ENCODE assay signal across 16 mouse cellular contexts in genomic region chr5:105758866-105759265, GRCm38 (mm10).
"Had no signal": no experiment of that assay in that cellular context is flagged by ENCODE, and none has a peak within 500 bp of the region (broad histone marks: within the 10 kb centered on the region; RNA-seq: fewer than 3 reads in every experiment).

No protein-coding gene starts in this region.

- H3K27me3 ChIP-seq: limb, embryonic 13.5 days; midbrain, embryonic 12.5 days; neural tube, embryonic 13.5 days; stomach, embryonic 15.5 days had no signal

- H3K4me2 ChIP-seq: limb, embryonic 13.5 days; lung, embryonic 14.5 days; midbrain, embryonic 12.5 days; neural tube, embryonic 13.5 days; stomach, embryonic 15.5 days had no signal

- H3K9me3 ChIP-seq: limb, embryonic 13.5 days; midbrain, embryonic 12.5 days; neural tube, embryonic 13.5 days; stomach, embryonic 15.5 days had no signal

- H3K27ac ChIP-seq: limb, embryonic 13.5 days; liver, embryonic 14.5 days; midbrain, embryonic 12.5 days; neural tube, embryonic 13.5 days; stomach, embryonic 15.5 days had no signal

- DNase-seq: layer of hippocampus, adult 9-11 months; lung, embryonic 14.5 days; lung, postnatal 14 days; retina, postnatal 1 day; right cerebral cortex, postnatal 4 days; spleen, adult 18-20 months; thymus, adult 2 months; thymus, postnatal 25 days had no signal

- H3K9ac ChIP-seq: limb, embryonic 13.5 days; liver, embryonic 14.5 days; lung, embryonic 14.5 days; midbrain, embryonic 12.5 days; neural tube, embryonic 13.5 days; stomach, embryonic 15.5 days had no signal

- H3K36me3 ChIP-seq: limb, embryonic 13.5 days; stomach, embryonic 15.5 days had no signal

- H3K4me3 ChIP-seq: limb, embryonic 13.5 days; midbrain, embryonic 12.5 days; neural tube, embryonic 13.5 days; stomach, embryonic 15.5 days had no signal

- ATAC-seq: hindbrain, embryonic 16.5 days; inflammation-experienced regulatory T-cells, adult 6 months; midbrain, embryonic 16.5 days had no signal
